Mouse (Mus musculus) forebrain, postnatal 0 days (tissue): ENCODE measurements around the gene Vax2. TPM values are rescaled to one million over a fixed set of nuclear protein-coding genes. Genes with fewer than 3 reads are reported as not detected.

ENCODE experiments used
- ATAC-seq: fragments of 200-750 bp; cut with Nextera tagmentation; 2 replicates; pipeline ENCODE4 v1.8.0; 2017; ENCODE audit warnings: mild to moderate bottlenecking, moderate library complexity
- DNase-seq: peaks from one replicate; pipeline ENCODE4 v3.0.0-alpha.2; 2015
- H3K27ac ChIP-seq: fragments of 300-500 bp; sonication (generic); 2 replicates; pipeline ENCODE4 v1.5.1; 2014; ENCODE audit warnings: low read depth, mild to moderate bottlenecking, antibody characterized with exemption, low read length, moderate library complexity, mixed read lengths
- H3K27me3 ChIP-seq: fragments of 300-500 bp; sonication (generic); 2 replicates; pipeline ENCODE4 v1.6.1; 2014; ENCODE audit warnings: mild to moderate bottlenecking, low read length, mixed read lengths; ENCODE audit not compliant: insufficient read depth
- H3K36me3 ChIP-seq: fragments of 300-500 bp; sonication (generic); 2 replicates; pipeline ENCODE4 v1.6.1; 2014; ENCODE audit warnings: mild to moderate bottlenecking, moderate library complexity; ENCODE audit not compliant: insufficient read depth
- H3K4me1 ChIP-seq: fragments of 300-500 bp; sonication (generic); 2 replicates; pipeline ENCODE4 v1.6.1; 2014; ENCODE audit warnings: antibody characterized with exemption; ENCODE audit not compliant: insufficient read depth
- H3K4me2 ChIP-seq: fragments of 300-500 bp; sonication (generic); 2 replicates; pipeline ENCODE4 v1.6.1; 2014; ENCODE audit warnings: low read depth, mild to moderate bottlenecking, moderate library complexity
- H3K4me3 ChIP-seq: fragments of 300-500 bp; sonication (generic); 2 replicates; pipeline ENCODE4 v1.5.1; 2014; ENCODE audit warnings: low read depth, low read length, mixed read lengths
- H3K9ac ChIP-seq: fragments of 300-500 bp; sonication (generic); 2 replicates; pipeline ENCODE4 v1.6.1; 2014; ENCODE audit warnings: mild to moderate bottlenecking
- H3K9me3 ChIP-seq: fragments of 300-500 bp; sonication (generic); 2 replicates; pipeline ENCODE4 v1.6.1; 2016; ENCODE audit warnings: low read length
- CTCF ChIP-seq: sonication (generic); IDR thresholded peaks from 2 replicates; pipeline ENCODE4 v1.5.1; 2016; ENCODE audit warnings: antibody characterized with exemption, control low read depth, low read depth
- WGBS: fragments of 180-500 bp; shearing (Covaris S2); extraction: QIAGEN DNeasy Blood & Tissue Kit; methylation state at CpG from one replicate; pipeline ENCODE4 v1.1.7; 2014; 5-methylcytosine and 5-hydroxymethylcytosine counted together
- polyA plus RNA-seq: library from polyadenylated mRNA; unstranded; fragments of >200 nt; fragmentation: Nextera tagmentation; extraction: Ambion mirVana; gene quantifications from 2 replicates; pipeline ENCODE4 v1.2.1, GENCODE M21; 2015
- total RNA-seq: library from RNA; depleted of rRNA; stranded (reverse); fragments of >200 nt; gene quantifications from 2 replicates; pipeline ENCODE4 v1.2.3, GENCODE M21; 2014

Vax2 gene
- total and polyA plus RNA-seq, 2 experiments from 2014 or later = not detected

GRCm38 (mm10) chr6:83756051-83756450, 45.0 kb downstream of the Vax2 start:
- no peak for TF ChIP-seq CTCF
- no peaks in the 10 kb centered on the region for H3K36me3 ChIP-seq
- no peak for DNase-seq

GRCm38 (mm10) chr6:83762344-83762743, 51.3 kb downstream of the Vax2 start, which contains the start of gene Ankrd53:
Gene Ankrd53, plus strand, starts transcription at chr6:83762644.
- 0 out of 2 replicates have a peak, but pooled peaks have one; percentile 6 for ATAC-seq
- TF ChIP-seq CTCF = no peak
- 0 out of 2 replicates have a peak within 1 kb of the TSS, but pooled peaks have one; percentile 16 for H3K4me3 ChIP-seq
- H3K36me3 ChIP-seq = no peaks in the 10 kb centered on the region
- peaks cover 49% of the 10 kb centered on the region for H3K27me3 ChIP-seq
- WGBS = 34% methylated on average over 6 of the region's 6 CpGs
- 0 out of 2 replicates have a peak, but pooled peaks cover 2% of the 10 kb centered on the region for H3K4me1 ChIP-seq
- no peak for DNase-seq
- no peaks in the 10 kb centered on the region for H3K9me3 ChIP-seq
- peak within 1 kb of the TSS; percentile 43 for H3K4me2 ChIP-seq
- H3K9ac ChIP-seq = peak within 1 kb of the TSS; percentile 25; the same call in 1 of the 2 replicates
- H3K27ac ChIP-seq = no peak within 1 kb of the TSS

More at GRCm38 (mm10) chr6:83756051-83756450, 45.0 kb downstream of the Vax2 start:
- Histone ChIP-seq H3K27ac (no peak overlapping the region), H3K4me2 (no peak overlapping the region), H3K9ac (no peak overlapping the region), H3K9me3 (no peaks in the 10 kb centered on the region), H3K4me3 (no peak overlapping the region), H3K27me3 (peaks cover 32% of the 10 kb centered on the region), H3K4me1 (no peaks in the 10 kb centered on the region)
- 74% methylated on average over 9 of the region's 9 CpGs for WGBS
- no peak for ATAC-seq

GRCm38 (mm10) chr6:83762880-83763431, 51.9 kb downstream of the Vax2 start:
- Histone ChIP-seq H3K27ac (no peak overlapping the region), H3K9me3 (no peaks in the 10 kb centered on the region), H3K4me1 (0 out of 2 replicates have a peak, but pooled peaks cover 2% of the 10 kb centered on the region), H3K4me2 (peak overlapping the region; percentile 43), H3K4me3 (0 out of 2 replicates have a peak overlapping the region, but pooled peaks have one; percentile 16), H3K36me3 (0 out of 2 replicates have a peak, but pooled peaks cover 3% of the 10 kb centered on the region), H3K27me3 (peaks cover 43% of the 10 kb centered on the region), H3K9ac (peak overlapping the region; percentile 25; the same call in 1 of the 2 replicates)
- 3% methylated on average over 34 of the region's 35 CpGs for WGBS
- peak; percentile 47 for ATAC-seq
- TF ChIP-seq CTCF = 0 out of 2 replicates have a peak, but pooled peaks have one; percentile 4
- no peak for DNase-seq

- Histone ChIP-seq H3K27ac (no peak overlapping the region), H3K36me3 (peaks cover 30% of the 10 kb centered on the region), H3K4me1 (0 out of 2 replicates have a peak, but pooled peaks cover 2% of the 10 kb centered on the region), H3K4me2 (no peak overlapping the region), H3K9me3 (no peaks in the 10 kb centered on the region), H3K27me3 (peaks cover 17% of the 10 kb centered on the region), H3K9ac (no peak overlapping the region), H3K4me3 (no peak overlapping the region)
- 95% methylated on average over 3 of the region's 3 CpGs for WGBS
- TF ChIP-seq CTCF = no peak
- ATAC-seq (no peak), DNase-seq (no peak)
Observed at GRCm38 (mm10) chr6:83766982-83767381, 55.9 kb downstream of the Vax2 start.

- TF ChIP-seq CTCF = no peak
- WGBS = 89% methylated on average over 5 of the region's 5 CpGs
- no peak for ATAC-seq
Observed at GRCm38 (mm10) chr6:83768485-83768884, 57.4 kb downstream of the Vax2 start.

GRCm38 (mm10) chr6:83774126-83774525, 63.1 kb downstream of the Vax2 start:
- Histone ChIP-seq H3K4me2 (peak overlapping the region; percentile 88), H3K36me3 (peaks cover 18% of the 10 kb centered on the region), H3K27me3 (no peaks in the 10 kb centered on the region), H3K27ac (no peak overlapping the region), H3K9ac (no peak overlapping the region), H3K4me1 (peaks cover 9% of the 10 kb centered on the region; the same call in 1 of the 2 replicates), H3K4me3 (no peak overlapping the region), H3K9me3 (no peaks in the 10 kb centered on the region)
- ATAC-seq = no peak
- 60% methylated on average over 9 of the region's 9 CpGs for WGBS
- no peak for DNase-seq
- TF ChIP-seq CTCF = no peak

More at GRCm38 (mm10) chr6:83768485-83768884, 57.4 kb downstream of the Vax2 start:
- no peak for DNase-seq
- Histone ChIP-seq H3K27ac (no peak overlapping the region), H3K4me2 (no peak overlapping the region), H3K9me3 (no peaks in the 10 kb centered on the region), H3K4me3 (no peak overlapping the region), H3K4me1 (no peaks in the 10 kb centered on the region), H3K36me3 (peaks cover 30% of the 10 kb centered on the region), H3K9ac (no peak overlapping the region), H3K27me3 (peaks cover 8% of the 10 kb centered on the region)
